Mouse (Mus musculus) forebrain, embryonic 10.5 days (tissue): ENCODE results near the gene Ino80b. TPM values are rescaled to one million over a fixed set of nuclear protein-coding genes. Genes with fewer than 3 reads are reported as not detected.
A peak's percentile ranks its signal among the peaks of the same experiment; 100 is the strongest.

ENCODE experiments used
- DNase-seq: peaks from one replicate; pipeline ENCODE4 v3.0.0-alpha.2; 2017; ENCODE audit warnings: low spot score; ENCODE audit errors: extremely low spot score
- H3K27ac ChIP-seq: fragments of 300-500 bp; sonication (generic); 2 replicates; pipeline ENCODE4 v1.5.1; 2016; ENCODE audit warnings: mild to moderate bottlenecking
- H3K27me3 ChIP-seq: fragments of 300-500 bp; sonication (generic); 2 replicates; pipeline ENCODE4 v1.6.1; 2016; ENCODE audit warnings: mild to moderate bottlenecking; ENCODE audit not compliant: poor library complexity, severe bottlenecking
- H3K36me3 ChIP-seq: fragments of 300-500 bp; sonication (generic); replicated peaks from 2 replicates; pipeline ENCODE4 v1.6.1; 2016; ENCODE audit warnings: mild to moderate bottlenecking, moderate library complexity
- H3K4me1 ChIP-seq: fragments of 300-500 bp; sonication (generic); 2 replicates; pipeline ENCODE4 v1.6.1; 2016
- H3K4me3 ChIP-seq: fragments of 300-500 bp; sonication (generic); 2 replicates; pipeline ENCODE4 v1.5.1; 2016; ENCODE audit warnings: mild to moderate bottlenecking, moderate library complexity
- H3K9me3 ChIP-seq: fragments of 300-500 bp; sonication (generic); 2 replicates; pipeline ENCODE4 v1.6.1; 2016; ENCODE audit warnings: mild to moderate bottlenecking, moderate library complexity
- WGBS: fragments of 180-500 bp; shearing (Covaris S2); methylation state at CpG from one replicate; pipeline ENCODE4 v1.1.7; 2016; 5-methylcytosine and 5-hydroxymethylcytosine counted together
- polyA plus RNA-seq: library from polyadenylated mRNA; unstranded; fragments of >200 nt; fragmentation: Nextera tagmentation; extraction: Ambion mirVana; gene quantifications from 2 replicates; pipeline ENCODE4 v1.2.1, GENCODE M21; 2016

Gene Ino80b
- polyA plus RNA-seq, 1 experiment from 2014 or later, result 19.2 TPM

- WGBS, result under 1% methylated on average over 38 of the region's 38 CpGs
- H3K4me3 ChIP-seq, result peak within 1 kb of the TSS; percentile 77
- peaks cover 46% of the 10 kb centered on the region for H3K36me3 ChIP-seq
- peak within 1 kb of the TSS; percentile 98 for H3K27ac ChIP-seq
- DNase-seq, result peak; percentile 98
- no peaks in the 10 kb centered on the region for H3K9me3 ChIP-seq
- H3K27me3 ChIP-seq, result no peaks in the 10 kb centered on the region
- H3K4me1 ChIP-seq, result peaks cover 82% of the 10 kb centered on the region
These were observed 4.0 kb downstream of the Ino80b start, which contains the start of gene Wbp1 for GRCm38 (mm10) chr6:83120930-83121862. Wbp1 (minus strand) TSS chr6:83121559.

GRCm38 (mm10) chr6:83119734-83120051, 5.5 kb downstream of the Ino80b start:
- H3K4me1 ChIP-seq, result peaks cover 83% of the 10 kb centered on the region

GRCm38 (mm10) chr6:83118825-83119733, 6.2 kb downstream of the Ino80b start:
- Histone ChIP-seq H3K4me1 (peaks cover 83% of the 10 kb centered on the region), H3K27ac (peak overlapping the region; percentile 98), H3K36me3 (peaks cover 46% of the 10 kb centered on the region), H3K4me3 (peak overlapping the region; percentile 77), H3K27me3 (no peaks in the 10 kb centered on the region), H3K9me3 (no peaks in the 10 kb centered on the region)
- 88% methylated on average over 14 of the region's 14 CpGs for WGBS
- no peak for DNase-seq

More at GRCm38 (mm10) chr6:83119734-83120051, 5.5 kb downstream of the Ino80b start:
- Histone ChIP-seq H3K9me3 (no peaks in the 10 kb centered on the region), H3K27ac (peak overlapping the region; percentile 98), H3K36me3 (peaks cover 46% of the 10 kb centered on the region), H3K4me3 (peak overlapping the region; percentile 77), H3K27me3 (no peaks in the 10 kb centered on the region)
- DNase-seq, result no peak
- WGBS, result 84% methylated on average over 7 of the region's 7 CpGs

- no peak for DNase-seq
- Histone ChIP-seq H3K9me3 (no peaks in the 10 kb centered on the region), H3K27ac (no peak overlapping the region), H3K27me3 (no peaks in the 10 kb centered on the region), H3K36me3 (peaks cover 42% of the 10 kb centered on the region), H3K4me1 (peaks cover 78% of the 10 kb centered on the region), H3K4me3 (no peak overlapping the region)
- 89% methylated on average over 11 of the region's 11 CpGs for WGBS
These were observed 6.9 kb downstream of the Ino80b start for GRCm38 (mm10) chr6:83118369-83118768.

- peaks cover 70% of the 10 kb centered on the region for H3K4me1 ChIP-seq
- peak overlapping the region; percentile 91 for H3K4me3 ChIP-seq
These were observed 7.6 kb downstream of the Ino80b start for GRCm38 (mm10) chr6:83117616-83118015.

GRCm38 (mm10) chr6:83117165-83117438, 8.1 kb downstream of the Ino80b start:
- 89% methylated on average over 4 of the region's 4 CpGs for WGBS
- peak overlapping the region; percentile 91 for H3K4me3 ChIP-seq
- peaks cover 37% of the 10 kb centered on the region for H3K36me3 ChIP-seq
- H3K27ac ChIP-seq, result no peak overlapping the region
- H3K9me3 ChIP-seq, result no peaks in the 10 kb centered on the region
- H3K4me1 ChIP-seq, result peaks cover 65% of the 10 kb centered on the region
- no peaks in the 10 kb centered on the region for H3K27me3 ChIP-seq
- DNase-seq, result no peak

More at GRCm38 (mm10) chr6:83117616-83118015, 7.6 kb downstream of the Ino80b start:
- Histone ChIP-seq H3K9me3 (no peaks in the 10 kb centered on the region), H3K27me3 (no peaks in the 10 kb centered on the region), H3K36me3 (peaks cover 37% of the 10 kb centered on the region), H3K27ac (peak overlapping the region; percentile 8; the same call in 1 of the 2 replicates)
- WGBS, result 93% methylated on average over 13 of the region's 13 CpGs
- DNase-seq, result no peak

- WGBS, result 86% methylated on average over 11 of the region's 11 CpGs
- H3K27ac ChIP-seq, result peak overlapping the region; percentile 91
- no peak for DNase-seq
- peak overlapping the region; percentile 91 for H3K4me3 ChIP-seq
- H3K36me3 ChIP-seq, result peaks cover 37% of the 10 kb centered on the region
- H3K4me1 ChIP-seq, result peaks cover 60% of the 10 kb centered on the region
- H3K27me3 ChIP-seq, result no peaks in the 10 kb centered on the region
- no peaks in the 10 kb centered on the region for H3K9me3 ChIP-seq
These were observed 8.7 kb downstream of the Ino80b start for GRCm38 (mm10) chr6:83116373-83117164.

GRCm38 (mm10) chr6:83115682-83116372, 9.4 kb downstream of the Ino80b start:
- no peak for DNase-seq
- no peaks in the 10 kb centered on the region for H3K27me3 ChIP-seq
- peaks cover 42% of the 10 kb centered on the region for H3K36me3 ChIP-seq
- peak overlapping the region; percentile 91 for H3K27ac ChIP-seq
- 3% methylated on average over 48 of the region's 48 CpGs for WGBS
- peak overlapping the region; percentile 91 for H3K4me3 ChIP-seq
- no peaks in the 10 kb centered on the region for H3K9me3 ChIP-seq
- peaks cover 60% of the 10 kb centered on the region for H3K4me1 ChIP-seq

GRCm38 (mm10) chr6:83115011-83115671, 10.1 kb downstream of the Ino80b start, which contains the start of gene Mogs:
Mogs (plus strand) TSS chr6:83115496.
- peaks cover 56% of the 10 kb centered on the region for H3K4me1 ChIP-seq
- peak; percentile 93 for DNase-seq
- 2% methylated on average over 57 of the region's 58 CpGs for WGBS

GRCm38 (mm10) chr6:83111510-83112136, 13.6 kb downstream of the Ino80b start:
- no peak overlapping the region for H3K27ac ChIP-seq
- H3K36me3 ChIP-seq, result peaks cover 19% of the 10 kb centered on the region
- H3K9me3 ChIP-seq, result no peaks in the 10 kb centered on the region
- H3K4me3 ChIP-seq, result no peak overlapping the region
- WGBS, result 95% methylated on average over 4 of the region's 4 CpGs
- no peaks in the 10 kb centered on the region for H3K27me3 ChIP-seq
- H3K4me1 ChIP-seq, result peaks cover 52% of the 10 kb centered on the region
- no peak for DNase-seq

More at GRCm38 (mm10) chr6:83115011-83115671, 10.1 kb downstream of the Ino80b start, which contains the start of gene Mogs:
- H3K36me3 ChIP-seq, result peaks cover 49% of the 10 kb centered on the region
- H3K27me3 ChIP-seq, result no peaks in the 10 kb centered on the region
- no peaks in the 10 kb centered on the region for H3K9me3 ChIP-seq
- peak within 1 kb of the TSS; percentile 91 for H3K4me3 ChIP-seq
- peak within 1 kb of the TSS; percentile 91 for H3K27ac ChIP-seq
